Mouse (Mus musculus) bone marrow macrophage, adult 2 months (primary cell): ENCODE measurements around the gene Cx3cl1.

Experiments used
- CTCF ChIP-seq: IDR thresholded peaks from 2 replicates; pipeline ENCODE4 v1.5.1; 2012; ENCODE audit warnings: low read depth, mild to moderate bottlenecking, low read length, moderate library complexity
- POLR2A ChIP-seq: IDR thresholded peaks from 2 replicates; pipeline ENCODE4 v1.6.1; 2012; ENCODE audit warnings: mild to moderate bottlenecking, low read depth, low read length, borderline replicate concordance

- TF ChIP-seq CTCF, result no peak
- TF ChIP-seq POLR2A, result no peak
These were observed 32.0 kb upstream of the Cx3cl1 start for GRCm38 (mm10) chr8:94739829-94740228.
